Mouse (Mus musculus) layer of hippocampus, postnatal 14 days (tissue): Measurements from ENCODE around the gene Ankrd55. TPM values are rescaled to one million over a fixed set of nuclear protein-coding genes. Genes with fewer than 3 reads are reported as not detected.

Experiments used
- DNase-seq, 2 experiments: peaks; one replicate each; pipeline ENCODE4 v3.0.0; 2021 to 2022; ENCODE audit warnings: low spot score in 2 of 2, mixed read lengths in 1 of 2
- total RNA-seq, 2 experiments: library from RNA; stranded (reverse); gene quantifications; 2 replicates each; pipeline ENCODE4 v1.2.3; 2021

The Ankrd55 gene
- total RNA-seq, 2 experiments from 2014 or later = 5.7 to 7.0 TPM

- DNase-seq = no peak
Measured at GRCm38 (mm10) chr13:112375766-112376165, 87.5 kb downstream of the Ankrd55 start.

- no peak for DNase-seq
Measured at GRCm38 (mm10) chr13:112378782-112379305, 90.6 kb downstream of the Ankrd55 start.

- DNase-seq = no peak
Measured at GRCm38 (mm10) chr13:112381476-112381875, 93.2 kb downstream of the Ankrd55 start.

- no peak for DNase-seq
Measured at GRCm38 (mm10) chr13:112382457-112382856, 94.2 kb downstream of the Ankrd55 start.

- no peak for DNase-seq
Measured at GRCm38 (mm10) chr13:112382956-112383355, 94.7 kb downstream of the Ankrd55 start.

- no peak for DNase-seq
Measured at GRCm38 (mm10) chr13:112383941-112384659, 95.8 kb downstream of the Ankrd55 start.

GRCm38 (mm10) chr13:112385040-112385439 is 96.8 kb downstream of the Ankrd55 start:
- no peak for DNase-seq

- no peak for DNase-seq
Measured at GRCm38 (mm10) chr13:112386494-112387075, 98.3 kb downstream of the Ankrd55 start.

GRCm38 (mm10) chr13:112387279-112387678 is 99.0 kb downstream of the Ankrd55 start:
- DNase-seq = no peak

- DNase-seq = no peak
Measured at GRCm38 (mm10) chr13:112388176-112388575, 99.9 kb downstream of the Ankrd55 start.

GRCm38 (mm10) chr13:112390206-112390605 is 102.0 kb downstream of the Ankrd55 start:
- no peak for DNase-seq

GRCm38 (mm10) chr13:112391354-112391753 is 103.1 kb downstream of the Ankrd55 start:
- no peak for DNase-seq

- DNase-seq = no peak
Measured at GRCm38 (mm10) chr13:112393356-112393755, 105.1 kb downstream of the Ankrd55 start.

GRCm38 (mm10) chr13:112394271-112394670 is 106.0 kb downstream of the Ankrd55 start:
- no peak for DNase-seq

GRCm38 (mm10) chr13:112404723-112405122 is 116.5 kb downstream of the Ankrd55 start:
- DNase-seq = no peak

GRCm38 (mm10) chr13:112405184-112405583 is 116.9 kb downstream of the Ankrd55 start:
- no peak for DNase-seq

GRCm38 (mm10) chr13:112406618-112407017 is 118.4 kb downstream of the Ankrd55 start:
- no peak for DNase-seq

- DNase-seq = no peak
Measured at GRCm38 (mm10) chr13:112407181-112407700, 119.0 kb downstream of the Ankrd55 start.

GRCm38 (mm10) chr13:112407776-112408490 is 119.7 kb downstream of the Ankrd55 start:
- DNase-seq = no peak

- no peak for DNase-seq
Measured at GRCm38 (mm10) chr13:112408701-112409100, 120.5 kb downstream of the Ankrd55 start.

- no peak for DNase-seq
Measured at GRCm38 (mm10) chr13:112409331-112409730, 121.1 kb downstream of the Ankrd55 start.

- no peak for DNase-seq
Measured at GRCm38 (mm10) chr13:112409851-112410250, 121.6 kb downstream of the Ankrd55 start.
